Mouse (Mus musculus) cerebellum, adult 9-10 months (tissue): ENCODE results near the gene Hyal3.

ENCODE experiments used
- DNase-seq: peaks from one replicate; pipeline ENCODE4 v3.0.0; 2022

The Hyal3 gene

GRCm38 (mm10) chr9:107624539-107624938 is 43.9 kb downstream of the Hyal3 start:
- DNase-seq: no peak

- no peak for DNase-seq
Measured at GRCm38 (mm10) chr9:107624951-107625350, 44.3 kb downstream of the Hyal3 start.

DNA sequence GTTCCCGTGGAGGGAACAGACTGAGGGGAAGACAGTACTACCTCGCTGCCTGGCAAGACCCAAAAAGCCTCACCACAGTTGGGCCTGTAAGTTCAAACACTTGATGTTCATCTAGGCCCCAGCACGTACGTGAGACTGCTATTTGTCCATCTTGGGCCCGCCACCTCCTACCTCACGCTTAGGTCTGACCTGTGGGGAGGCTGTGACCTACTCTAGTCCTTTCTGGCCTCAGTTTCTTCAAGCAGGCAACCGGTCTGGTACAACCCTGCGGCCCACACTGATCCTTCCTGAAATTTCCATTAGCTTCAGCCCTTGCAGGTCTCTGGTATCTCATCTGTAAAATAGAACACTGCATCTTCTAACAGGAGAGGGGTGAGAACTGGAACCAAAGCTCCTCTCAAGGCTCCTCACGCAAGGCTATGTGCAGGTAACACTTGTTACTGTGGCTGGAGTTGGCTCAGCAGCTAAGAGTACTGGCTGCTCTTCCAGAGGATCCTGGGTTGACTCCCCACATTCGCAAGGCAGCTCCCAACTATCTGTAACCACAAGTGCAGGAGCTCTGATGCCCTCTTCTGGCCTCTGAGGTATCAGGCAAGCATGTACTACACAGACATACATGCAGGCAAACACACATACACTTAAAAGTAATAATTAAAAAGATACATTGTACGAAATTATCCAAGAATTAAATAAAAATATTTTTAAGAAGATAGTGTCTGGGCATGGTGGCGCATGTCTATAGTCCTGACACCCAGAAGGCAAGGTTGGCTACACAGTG is 44.9 kb downstream of the Hyal3 start:
- no peak for DNase-seq

DNA sequence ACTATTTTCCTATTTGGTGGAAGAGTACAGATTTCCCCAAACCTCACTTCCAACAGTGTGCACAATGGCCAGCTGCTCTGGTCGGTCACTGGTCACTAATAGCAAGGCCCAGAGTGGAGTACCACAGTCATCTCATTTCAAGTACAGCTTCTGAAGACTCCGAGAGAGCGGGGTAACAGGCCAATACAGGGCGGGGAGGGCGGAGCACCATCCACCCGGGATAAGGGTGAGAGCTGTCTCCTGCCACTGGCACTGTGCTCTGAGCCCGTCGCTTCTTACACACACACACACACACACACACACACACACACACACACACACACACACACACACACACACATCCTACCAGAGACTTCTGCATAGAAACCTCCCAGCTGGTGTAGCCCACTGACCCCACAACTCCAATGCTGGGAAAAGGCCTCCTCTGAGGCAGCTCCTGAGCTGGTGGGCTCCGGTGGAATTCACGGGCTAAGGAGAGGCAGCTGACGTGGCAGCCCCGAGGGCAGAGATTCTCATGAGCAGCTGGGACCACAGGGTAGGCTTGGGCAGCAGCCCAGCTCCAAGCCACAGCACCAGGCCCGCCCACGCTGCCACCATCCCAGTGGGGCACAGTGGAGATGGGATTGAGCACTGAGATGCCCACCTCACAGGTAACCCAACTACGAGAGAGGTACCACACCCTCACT is 45.7 kb downstream of the Hyal3 start:
- no peak for DNase-seq

DNA sequence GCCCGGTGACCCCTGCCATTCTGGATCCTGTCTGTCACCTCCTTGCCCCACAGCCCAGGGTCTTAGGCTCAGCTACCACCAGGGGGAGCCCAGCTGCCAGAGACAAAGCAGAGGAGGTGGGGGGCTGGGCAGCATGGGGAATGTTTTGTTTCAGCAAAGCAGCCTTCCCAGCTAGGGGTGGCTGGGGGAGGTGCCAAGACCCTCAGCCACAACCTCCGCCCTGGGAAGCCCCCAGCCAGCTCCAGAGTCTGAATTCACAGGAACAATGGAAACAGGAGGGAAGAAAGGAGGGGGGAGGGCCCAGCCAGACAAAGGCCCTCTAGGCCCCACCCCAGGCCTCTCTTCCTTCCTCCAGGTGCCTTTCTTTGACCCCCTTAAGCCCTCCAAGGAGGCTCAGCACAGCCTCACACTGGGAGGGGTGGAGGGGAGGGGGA is 46.2 kb downstream of the Hyal3 start:
- DNase-seq: peak; percentile 83

DNA sequence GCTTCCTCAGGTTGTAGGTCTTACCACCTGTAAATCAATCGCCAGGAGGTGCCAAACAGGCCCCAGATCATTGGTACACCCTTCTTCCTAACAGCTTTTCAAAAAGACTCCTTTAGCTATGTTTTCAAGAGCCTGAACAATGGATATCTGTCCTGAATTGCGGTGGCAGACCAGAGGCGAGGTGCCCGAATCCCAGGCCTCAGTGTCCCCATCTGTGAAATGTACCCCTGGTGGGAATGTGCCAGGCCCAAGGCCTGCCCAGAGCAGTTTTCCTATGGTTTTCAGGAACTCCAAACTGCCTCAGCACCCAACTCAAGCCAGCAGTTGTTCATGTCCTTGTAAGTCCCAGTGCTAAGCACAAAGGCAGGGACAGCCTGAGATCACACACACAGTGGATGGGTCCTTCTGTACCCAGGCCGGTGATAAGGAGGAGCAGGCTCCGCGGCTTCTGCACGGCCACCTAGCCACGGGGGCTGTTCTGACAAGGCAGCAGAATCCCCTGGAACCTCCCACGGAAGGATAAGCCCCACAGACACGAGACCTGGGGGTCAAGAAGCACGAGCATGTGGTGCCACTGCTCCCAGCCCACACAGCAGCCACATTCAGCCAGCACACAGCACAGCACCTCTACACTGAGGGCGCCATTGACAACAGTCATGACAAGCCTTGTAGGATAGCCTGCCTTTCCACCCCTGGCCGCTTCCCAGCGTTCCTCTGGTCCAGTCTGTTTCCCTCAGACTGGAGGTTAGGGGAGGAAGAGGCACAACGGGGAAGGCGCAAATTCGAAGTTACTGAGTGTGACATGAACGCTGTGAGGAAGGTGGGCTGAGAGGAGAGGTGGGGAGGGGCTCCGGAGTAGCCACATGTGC is 47.0 kb downstream of the Hyal3 start:
- DNase-seq: no peak

GRCm38 (mm10) chr9:107628721-107629410 is 48.2 kb downstream of the Hyal3 start:
- DNase-seq: no peak

DNA sequence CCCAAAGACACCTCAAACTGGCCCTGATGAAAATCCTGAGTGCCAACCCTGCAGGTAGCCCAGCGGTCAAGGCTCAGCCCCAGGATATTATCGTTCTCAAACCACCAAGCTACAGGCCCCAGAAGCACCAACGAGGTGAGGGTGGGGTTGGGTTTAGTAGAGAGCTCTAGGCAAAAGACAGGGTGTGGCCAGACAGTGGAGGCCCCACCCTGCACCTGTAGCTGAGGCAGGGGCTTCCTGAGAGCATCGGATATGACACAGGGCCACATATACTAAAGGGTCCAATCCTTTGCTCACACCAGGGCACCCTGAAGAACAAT is 48.8 kb downstream of the Hyal3 start:
- no peak for DNase-seq

GRCm38 (mm10) chr9:107629901-107630425 is 49.3 kb downstream of the Hyal3 start:
- no peak for DNase-seq

GRCm38 (mm10) chr9:107630576-107630975 is 50.0 kb downstream of the Hyal3 start:
- no peak for DNase-seq

DNA sequence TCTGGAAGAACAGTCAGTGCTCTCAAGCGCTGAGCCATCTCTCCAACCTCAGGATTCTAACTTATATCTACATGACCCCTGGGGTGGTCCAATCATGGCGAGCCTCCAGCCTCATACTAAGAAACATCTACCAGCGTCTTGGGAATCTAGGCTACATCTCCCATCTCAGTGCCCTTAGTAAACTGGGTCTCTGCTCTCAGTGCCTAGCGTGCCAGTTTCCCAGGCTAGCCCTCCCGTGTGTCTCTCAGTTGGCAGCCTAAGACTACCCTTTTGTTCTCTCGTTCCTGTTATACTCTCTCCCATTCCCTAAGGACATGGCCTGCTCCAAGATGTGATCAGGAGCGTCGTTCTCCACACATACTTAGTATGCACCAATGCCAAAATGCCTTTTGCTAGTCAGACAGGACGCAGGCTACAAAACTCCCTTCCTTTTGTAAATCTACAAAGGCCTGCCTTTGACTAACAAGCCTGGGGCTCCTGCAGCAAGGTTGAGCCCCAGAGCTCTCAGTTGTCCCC is 50.8 kb downstream of the Hyal3 start:
- no peak for DNase-seq

- DNase-seq: no peak
Measured at GRCm38 (mm10) chr9:107631861-107632260, 51.2 kb downstream of the Hyal3 start.

DNA sequence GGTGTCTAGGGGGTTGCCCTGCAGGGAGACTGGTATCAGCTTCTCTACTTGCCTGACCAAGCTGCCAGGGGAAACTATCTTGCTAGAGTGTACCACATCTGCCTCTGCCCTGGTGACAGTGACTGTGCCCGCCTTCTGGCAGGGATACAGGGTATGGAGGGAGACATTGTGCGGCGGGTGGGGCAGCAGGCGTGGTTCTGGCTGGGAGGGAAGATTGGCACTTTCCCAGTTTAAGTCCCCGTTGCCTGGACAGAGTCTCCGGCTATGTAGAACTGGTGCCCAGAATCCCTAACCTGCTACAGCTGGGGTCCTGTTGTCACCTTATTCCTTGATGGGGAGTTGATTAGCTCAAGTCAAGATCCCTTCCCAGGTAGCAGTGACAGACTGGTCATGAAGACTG is 51.9 kb downstream of the Hyal3 start:
- DNase-seq: peak; percentile 62

- DNase-seq: peak; percentile 63
Measured at GRCm38 (mm10) chr9:107633091-107633660, 52.6 kb downstream of the Hyal3 start.

DNA sequence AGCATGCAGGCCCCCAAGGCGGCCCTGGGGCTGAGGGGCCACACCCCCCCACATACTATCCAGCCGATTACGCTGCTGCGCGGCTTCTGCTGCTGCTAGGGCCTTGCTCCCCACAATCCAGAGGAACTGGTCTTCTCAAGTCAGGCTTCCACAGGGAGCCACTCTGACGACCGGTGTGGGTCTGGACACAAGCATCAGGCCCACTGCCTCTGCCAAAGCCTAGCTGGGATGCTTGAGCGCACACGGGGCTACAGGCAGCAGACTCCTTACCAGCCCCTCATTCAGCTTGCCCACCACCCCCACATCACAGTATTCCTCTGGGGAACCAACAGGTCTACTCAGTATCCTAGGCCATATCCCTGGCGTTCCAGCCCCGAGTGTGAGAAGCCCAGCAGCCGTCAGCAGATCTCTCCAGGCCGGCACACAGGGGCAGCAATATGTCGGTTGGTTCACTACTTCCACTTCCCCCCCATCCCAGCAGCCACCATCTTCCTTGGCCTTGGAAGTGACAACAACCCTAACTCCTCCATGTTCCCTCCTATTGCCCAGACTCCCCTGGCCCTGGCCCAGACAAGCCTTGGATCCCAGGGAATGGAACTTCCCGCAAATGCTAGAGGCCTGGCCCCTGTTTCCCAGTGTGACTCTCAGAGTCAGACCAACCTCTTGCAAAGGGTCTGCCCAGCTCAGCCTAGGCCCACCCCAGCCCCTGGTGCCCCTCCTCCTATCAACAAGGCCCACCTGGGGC is 53.2 kb downstream of the Hyal3 start:
- peak; percentile 68 for DNase-seq

- DNase-seq: peak; percentile 52
Measured at GRCm38 (mm10) chr9:107634406-107635278, 54.0 kb downstream of the Hyal3 start.

DNA sequence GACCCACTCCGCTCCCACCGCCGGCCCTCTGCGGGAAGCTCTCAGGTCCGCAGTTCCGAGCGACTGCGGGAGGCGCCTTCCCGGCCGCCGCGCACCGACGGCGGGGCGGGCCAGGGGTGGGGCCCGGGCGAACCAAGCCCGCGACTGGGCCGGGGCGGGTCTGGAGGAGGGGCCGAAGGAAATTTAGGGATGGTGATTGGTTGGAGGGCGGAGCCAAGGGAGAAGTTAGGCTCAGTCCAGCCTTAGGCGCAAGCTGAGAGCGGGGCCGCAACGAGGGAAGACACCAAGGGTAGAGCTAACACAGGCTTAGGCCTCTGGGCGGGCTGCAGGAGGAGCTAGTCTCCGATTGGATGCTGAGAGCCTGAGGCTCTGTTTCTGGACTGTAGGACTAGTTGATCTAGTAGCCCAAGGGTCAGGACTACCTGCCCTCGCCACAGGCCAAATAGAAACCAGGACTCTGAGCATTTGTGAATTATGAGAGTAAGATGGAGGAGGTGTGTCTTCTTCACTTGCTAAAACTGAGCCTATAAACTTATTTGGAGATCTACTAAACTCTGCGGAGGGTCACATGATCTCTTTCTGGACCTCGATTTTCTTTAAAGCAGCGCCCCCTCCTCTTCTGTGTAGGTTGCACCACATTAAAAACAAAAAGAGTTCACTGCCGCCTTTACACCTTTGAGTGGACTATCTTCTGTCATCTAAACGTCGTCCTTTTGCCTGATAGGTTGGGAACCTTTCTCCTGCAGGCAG is 54.8 kb downstream of the Hyal3 start, which contains the start of gene Gnai2:
Gene Gnai2 (minus strand): TSS at position 89 of the 750 bp plus-strand sequence.
- peak; percentile 95 for DNase-seq
